Mouse (Mus musculus) small intestine, adult 2 months (tissue): Measurements from ENCODE around the gene Soat2.

ENCODE experiments used
- CTCF ChIP-seq: fragments of 200-500 bp; IDR thresholded peaks from 2 replicates; pipeline ENCODE4 v1.5.1; 2012; ENCODE audit warnings: low read depth, mild to moderate bottlenecking, control low read depth, inconsistent platforms, low read length, moderate library complexity, mixed read lengths; ENCODE audit not compliant: insufficient replicate concordance, insufficient read length; ENCODE audit errors: extremely low read depth
- POLR2A ChIP-seq: fragments of 200-500 bp; IDR thresholded peaks from 2 replicates; pipeline ENCODE4 v1.6.1; 2012; ENCODE audit warnings: low read depth, mild to moderate bottlenecking, control low read depth, inconsistent platforms, low read length, moderate library complexity

DNA sequence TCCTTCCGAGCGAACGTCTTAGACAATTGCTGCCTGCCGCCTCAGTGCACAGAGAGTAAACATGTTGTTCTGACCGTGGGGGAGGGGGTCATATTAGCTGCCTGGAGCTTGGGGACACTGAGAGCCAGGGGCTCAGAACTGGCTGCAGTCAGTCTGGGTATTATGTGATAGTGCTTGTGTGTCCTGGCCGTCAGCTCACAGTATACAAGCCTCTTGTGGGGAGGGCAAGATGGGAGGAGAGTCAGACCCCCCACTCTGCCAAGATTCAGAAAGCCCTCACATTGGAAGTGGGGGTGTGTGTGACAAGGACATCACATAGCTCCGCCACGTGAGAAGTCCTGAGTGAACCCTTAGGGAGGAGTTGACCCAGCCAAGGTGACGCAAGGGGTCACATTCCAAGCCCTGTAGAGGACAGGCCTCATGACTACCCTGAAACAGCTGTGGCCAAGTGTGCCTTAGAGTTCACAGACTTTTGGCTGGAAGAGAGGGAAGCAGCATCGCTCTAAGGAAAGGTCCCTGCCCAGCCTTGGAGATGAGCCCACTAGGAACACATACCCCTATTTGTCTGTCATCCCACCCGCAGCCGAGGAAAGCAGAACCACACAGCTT, 46.3 kb upstream of the Soat2 start:
- TF ChIP-seq POLR2A (no peak), CTCF (no peak)
